Comparison of ENCODE assay signal across 22 mouse cellular contexts in genomic region chr16:33741795-33742194, GRCm38 (mm10). TPM values are rescaled to one million over a fixed set of nuclear protein-coding genes. Genes with fewer than 3 reads are reported as not detected.
DNase-seq lines count a peak whose midpoint lies in the region; ATAC-seq and TF ChIP-seq lines count a peak whose summit lies in the region.
"Had no signal": no experiment of that assay in that cellular context is flagged by ENCODE, and none has a peak within 500 bp of the region (broad histone marks: within the 10 kb centered on the region; RNA-seq: fewer than 3 reads in every experiment).

No protein-coding gene starts in this region.

- H3K27ac ChIP-seq in heart, embryonic 11.5 days (ENCODE audit: low read depth, low read length), result no peak overlapping the region
- no peak overlapping the region for H3K27ac ChIP-seq in lung, postnatal 0 days (ENCODE audit: low read length)
- peak overlapping the region; percentile 87 for H3K27ac ChIP-seq in limb, embryonic 10.5 days
- H3K27ac ChIP-seq: kidney, postnatal 0 days; liver, embryonic 13.5 days; lung, embryonic 15.5 days; stomach, embryonic 15.5 days had no signal

- ATAC-seq in heart, embryonic 11.5 days (replicated peaks; ENCODE audit: insufficient number of reproducible peaks, low FRiP score, low TSS enrichment), result 0 out of 2 replicates have a peak, but pooled peaks have one; percentile 27
- 0 out of 2 replicates have a peak, but pooled peaks have one; percentile 3 for ATAC-seq in lung, postnatal 0 days
- ATAC-seq: CD4-positive, CD25-positive, alpha-beta regulatory T cell, adult 4 months; midbrain, embryonic 16.5 days had no signal

- H3K4me2 ChIP-seq in heart, embryonic 11.5 days, result no peak overlapping the region
- no peak overlapping the region for H3K4me2 ChIP-seq in lung, postnatal 0 days (replicated peaks; ENCODE audit: low read depth, low read length)
- H3K4me2 ChIP-seq: liver, embryonic 13.5 days; lung, embryonic 15.5 days; stomach, embryonic 15.5 days had no signal

- H3K4me3 ChIP-seq in heart, embryonic 11.5 days (ENCODE audit: low read depth, low read length), result no peak overlapping the region
- H3K4me3 ChIP-seq in lung, postnatal 0 days (ENCODE audit: low read depth, low read length), result no peak overlapping the region
- H3K4me3 ChIP-seq in limb, embryonic 10.5 days, result no peak overlapping the region
- H3K4me3 ChIP-seq: erythroblast, embryonic 14.5 days; liver, embryonic 13.5 days; lung, embryonic 15.5 days; stomach, embryonic 15.5 days had no signal

- H3K9ac ChIP-seq in heart, embryonic 11.5 days (ENCODE audit: low read depth, low read length), result no peak overlapping the region
- H3K9ac ChIP-seq in lung, postnatal 0 days (replicated peaks; ENCODE audit: low read depth), result no peak overlapping the region
- H3K9ac ChIP-seq: liver, embryonic 13.5 days; lung, embryonic 15.5 days; stomach, embryonic 15.5 days had no signal

- no peak for TF ChIP-seq CTCF in lung, postnatal 0 days (IDR thresholded peaks at IDR 0.05)

- peaks cover 19% of the 10 kb centered on the region for H3K4me1 ChIP-seq in heart, embryonic 11.5 days (ENCODE audit: control insufficient read depth, insufficient read depth, low read length)
- no peaks in the 10 kb centered on the region for H3K4me1 ChIP-seq in lung, postnatal 0 days (ENCODE audit: insufficient read depth, low read depth, low read length)
- peaks cover 58% of the 10 kb centered on the region for H3K4me1 ChIP-seq in limb, embryonic 10.5 days
- H3K4me1 ChIP-seq: stomach, embryonic 15.5 days had no signal

- 42% methylated on average over 5 of the region's 5 CpGs for WGBS in heart, embryonic 11.5 days (ENCODE audit: insufficient replicate concordance)
- 38% methylated on average over 5 of the region's 5 CpGs for WGBS in lung, postnatal 0 days
- 61% methylated on average over 5 of the region's 5 CpGs for WGBS in limb, embryonic 10.5 days

- TF ChIP-seq EP300 in lung, postnatal 0 days (IDR thresholded peaks at IDR 0.05), result no peak

- no peaks in the 10 kb centered on the region for H3K9me3 ChIP-seq in heart, embryonic 11.5 days (replicated peaks; ENCODE audit: control insufficient read depth, low read length)
- H3K9me3 ChIP-seq in lung, postnatal 0 days (ENCODE audit: low read length), result no peaks in the 10 kb centered on the region
- H3K9me3 ChIP-seq in limb, embryonic 10.5 days (replicated peaks), result no peaks in the 10 kb centered on the region
- H3K9me3 ChIP-seq: liver, embryonic 13.5 days; lung, embryonic 15.5 days; stomach, embryonic 15.5 days had no signal

- DNase-seq in cerebellum, adult 9-11 months, result peak; percentile 24
- DNase-seq in cerebellum, adult 18-20 months, result no peak
- DNase-seq in heart, postnatal 25 days (ENCODE audit: low spot score), result no peak
- DNase-seq in lung, postnatal 0 days (ENCODE audit: low spot score), result peak; percentile 35
- DNase-seq in lung, postnatal 36 days, result no peak
- DNase-seq in limb, embryonic 10.5 days (ENCODE audit: low spot score), result no peak
- DNase-seq in right cerebral cortex, adult 2 months (ENCODE audit: low spot score in 2 of 2), result no peak
- DNase-seq: gastrocnemius, postnatal 36 days; kidney, adult 11 months; layer of hippocampus, postnatal 36 days; left cerebral cortex, postnatal 4 days; liver, embryonic 13.5 days; right cerebral cortex, postnatal 14 days; thymus, postnatal 25 days had no signal

- no peaks in the 10 kb centered on the region for H3K27me3 ChIP-seq in heart, embryonic 11.5 days (ENCODE audit: control insufficient read depth, insufficient read depth, low read length)
- H3K27me3 ChIP-seq in lung, postnatal 0 days (replicated peaks; ENCODE audit: insufficient read depth, low read length), result no peaks in the 10 kb centered on the region
- no peaks in the 10 kb centered on the region for H3K27me3 ChIP-seq in limb, embryonic 10.5 days (ENCODE audit: low read depth, poor library complexity, severe bottlenecking)
- H3K27me3 ChIP-seq: liver, embryonic 13.5 days; lung, embryonic 15.5 days; stomach, embryonic 15.5 days had no signal

- intact Hi-C loops in heart, postnatal 25 days (cut with DNase I), result loop anchor here (2.0 to 10.0 kb wide), 2 partner anchors 357 to 435 kb away; partner anchors contain the start of gene Zfp148

- H3K36me3 ChIP-seq in heart, embryonic 11.5 days (ENCODE audit: control insufficient read depth, insufficient read depth, low read length), result peaks cover 6% of the 10 kb centered on the region; the same call in 1 of the 2 replicates
- H3K36me3 ChIP-seq in lung, postnatal 0 days (ENCODE audit: insufficient read depth, low read length), result peaks cover 4% of the 10 kb centered on the region; the same call in 1 of the 2 replicates
- peaks cover 12% of the 10 kb centered on the region for H3K36me3 ChIP-seq in limb, embryonic 10.5 days
- H3K36me3 ChIP-seq: stomach, embryonic 15.5 days had no signal

RNA-seq across cellular contexts. Expression of gene Muc13, which starts 52.0 kb away (rescaled TPM):
- 0.39 and 0.56 TPM in 2 replicates for polyA plus RNA-seq in heart, embryonic 11.5 days (2014; fragmentation: Nextera tagmentation; extraction: Ambion mirVana)
- total RNA-seq in heart, postnatal 25 days (2021), result under 1 TPM in 1 of 2 experiments, not detected in 1; 0.10 TPM
- 0.08 and 0.11 TPM in 2 replicates for polyA plus RNA-seq in lung, postnatal 0 days (2015; fragmentation: Nextera tagmentation; extraction: Ambion mirVana)
- 0.16 and 0.21 TPM in 2 replicates for polyA plus RNA-seq in limb, embryonic 10.5 days (2016; fragmentation: Nextera tagmentation; extraction: Ambion mirVana)
- total RNA-seq: gastrocnemius, postnatal 36 days; layer of hippocampus, adult 18-20 months; layer of hippocampus, postnatal 36 days; left cerebral cortex, postnatal 4 days had no signal
- polyA plus RNA-seq: erythroblast, embryonic 14.5 days; kidney, postnatal 0 days; midbrain, embryonic 16.5 days had no signal

RNA-seq across cellular contexts. Expression of gene Heg1, which starts 57.6 kb away (rescaled TPM):
- 31.3 and 37.2 TPM in 2 replicates for polyA plus RNA-seq in heart, embryonic 11.5 days (2014; fragmentation: Nextera tagmentation; extraction: Ambion mirVana)
- 100 to 1,000 TPM; 155 to 170 TPM for total RNA-seq in heart, postnatal 25 days (2021)
- polyA plus RNA-seq in lung, postnatal 0 days (2015; fragmentation: Nextera tagmentation; extraction: Ambion mirVana), result 33.5 and 36.2 TPM in 2 replicates
- polyA plus RNA-seq in limb, embryonic 10.5 days (2016; fragmentation: Nextera tagmentation; extraction: Ambion mirVana), result 11.1 and 11.6 TPM in 2 replicates

Comparison
In these comparisons a context has a peak if more than half of its experiments do, and no peak if none do; other contexts are left out.
1. DNase-seq: peak in cerebellum, adult 9-11 months (single experiment) and lung, postnatal 0 days (single experiment); none in cerebellum, adult 18-20 months (0 of 2), heart, postnatal 25 days (single experiment), lung, postnatal 36 days (single experiment), limb, embryonic 10.5 days (single experiment) and right cerebral cortex, adult 2 months (0 of 2).